Mouse (Mus musculus): Measurements from ENCODE around the gene Olfr547. TPM values are rescaled to one million over a fixed set of nuclear protein-coding genes. Genes with fewer than 3 reads are reported as not detected.

Gene Olfr547
- total RNA-seq, 1 experiment: not detected

- Histone ChIP-seq H3K4me1 (ENCODE audit: control insufficient read depth in 2 of 2, insufficient read depth in 2 of 2, low read length in 2 of 2, poor library complexity in 1 of 2) (peaks cover 0 to 3% of the 10 kb centered on the region in 2 experiments; a peak in 1 of 4 replicates), H3K4me3 (ENCODE audit: insufficient read depth in 1 of 2, low read depth in 1 of 2, low read length in 2 of 2, poor library complexity in 1 of 2, severe bottlenecking in 1 of 2) (no peak overlapping the region), H3K9ac (ENCODE audit: insufficient read depth, low read depth, low read length, poor library complexity, severe bottlenecking) (no peak overlapping the region), H3K9me3 (ENCODE audit: control insufficient read depth, insufficient read depth, low read depth, low read length) (no peaks in the 10 kb centered on the region), H3K36me3 (ENCODE audit: control insufficient read depth, insufficient read depth, low read length, poor library complexity, severe bottlenecking) (no peaks in the 10 kb centered on the region), H3K27ac (ENCODE audit: insufficient read depth, low read depth, low read length, poor library complexity, severe bottlenecking) (no peak overlapping the region)
- TF ChIP-seq HCFC1 (IDR thresholded peaks at IDR 0.05; ENCODE audit: borderline replicate concordance, insufficient read depth, low read length) (no peak), ZC3H11A (IDR thresholded peaks at IDR 0.05; ENCODE audit: borderline replicate concordance, low read depth, low read length) (no peak)
- in situ Hi-C loops (cut with MboI; ENCODE audit: low sequenced_read_pairs in 2 of 2, unreplicated experiment in 2 of 2): loop anchor here (10.0 to 25.0 kb wide), 3 partner anchors 403 to 603 kb away; partner anchors contain the start of genes Olfr571 (in 2 of the 2) and Olfr572 (in 1 of the 2)
- no peak for DNase-seq (ENCODE audit: low read depth, low spot score)
Measured at GRCm38 (mm10) chr7:102509726-102510125, 24.8 kb upstream of the Olfr547 start.

- Histone ChIP-seq H3K27ac (ENCODE audit: insufficient read depth, low read depth, low read length, poor library complexity, severe bottlenecking) (no peak overlapping the region), H3K36me3 (ENCODE audit: control insufficient read depth, insufficient read depth, low read length, poor library complexity, severe bottlenecking) (no peaks in the 10 kb centered on the region), H3K9ac (ENCODE audit: insufficient read depth, low read depth, low read length, poor library complexity, severe bottlenecking) (no peak overlapping the region), H3K4me1 (ENCODE audit: control insufficient read depth in 2 of 2, insufficient read depth in 2 of 2, low read length in 2 of 2, poor library complexity in 1 of 2) (peaks cover 0 to 3% of the 10 kb centered on the region in 2 experiments; a peak in 1 of 4 replicates), H3K9me3 (ENCODE audit: control insufficient read depth, insufficient read depth, low read depth, low read length) (no peaks in the 10 kb centered on the region), H3K4me3 (ENCODE audit: insufficient read depth in 1 of 2, low read depth in 1 of 2, low read length in 2 of 2, poor library complexity in 1 of 2, severe bottlenecking in 1 of 2) (no peak overlapping the region)
- DNase-seq (ENCODE audit: low read depth, low spot score): no peak
- TF ChIP-seq HCFC1 (IDR thresholded peaks at IDR 0.05; ENCODE audit: borderline replicate concordance, insufficient read depth, low read length) (no peak), CHD2 (IDR thresholded peaks at IDR 0.05; ENCODE audit: low read depth, low read length) (no peak), MAFK (IDR thresholded peaks at IDR 0.05; ENCODE audit: insufficient read depth, low read depth, low read length) (no peak), ZNF384 (IDR thresholded peaks at IDR 0.05; ENCODE audit: low read depth, low read length) (no peak), ZC3H11A (IDR thresholded peaks at IDR 0.05; ENCODE audit: borderline replicate concordance, low read depth, low read length) (no peak)
- in situ Hi-C loops (cut with MboI; ENCODE audit: low sequenced_read_pairs in 2 of 2, unreplicated experiment in 2 of 2): loop anchor here (25.0 kb wide), 2 partner anchors 400 to 600 kb away; partner anchors contain the start of genes Olfr571 (in 1 of the 2) and Olfr572 (in 1 of the 2)
Measured at GRCm38 (mm10) chr7:102511927-102512326, 22.6 kb upstream of the Olfr547 start.

- Histone ChIP-seq H3K4me3 (ENCODE audit: insufficient read depth in 1 of 2, low read depth in 1 of 2, low read length in 2 of 2, poor library complexity in 1 of 2, severe bottlenecking in 1 of 2) (peak overlapping the region; percentile 65 to 71), H3K9me3 (ENCODE audit: control insufficient read depth, insufficient read depth, low read depth, low read length) (no peaks in the 10 kb centered on the region), H3K4me1 (ENCODE audit: control insufficient read depth in 2 of 2, insufficient read depth in 2 of 2, low read length in 2 of 2, poor library complexity in 1 of 2) (peaks cover 0 to 3% of the 10 kb centered on the region in 2 experiments; a peak in 1 of 4 replicates), H3K36me3 (ENCODE audit: control insufficient read depth, insufficient read depth, low read length, poor library complexity, severe bottlenecking) (no peaks in the 10 kb centered on the region), H3K9ac (ENCODE audit: insufficient read depth, low read depth, low read length, poor library complexity, severe bottlenecking) (peak overlapping the region; percentile 80), H3K27ac (ENCODE audit: insufficient read depth, low read depth, low read length, poor library complexity, severe bottlenecking) (no peak overlapping the region)
- TF ChIP-seq MAFK (IDR thresholded peaks at IDR 0.05; ENCODE audit: insufficient read depth, low read depth, low read length): no peak
- peak; percentile 41; the same call in 1 of the 2 replicates for TF ChIP-seq ZC3H11A (IDR thresholded peaks at IDR 0.05; ENCODE audit: borderline replicate concordance, low read depth, low read length)
- TF ChIP-seq HCFC1 (IDR thresholded peaks at IDR 0.05; ENCODE audit: borderline replicate concordance, insufficient read depth, low read length): no peak
- TF ChIP-seq CHD2 (IDR thresholded peaks at IDR 0.05; ENCODE audit: low read depth, low read length): no peak
- TF ChIP-seq ZNF384 (IDR thresholded peaks at IDR 0.05; ENCODE audit: low read depth, low read length): no peak
- peak; percentile 58 for DNase-seq (ENCODE audit: low read depth, low spot score)
- in situ Hi-C loops (cut with MboI; ENCODE audit: low sequenced_read_pairs in 2 of 2, unreplicated experiment in 2 of 2): loop anchor here (25.0 kb wide), 2 partner anchors 399 to 599 kb away; partner anchors contain the start of genes Olfr571 (in 1 of the 2) and Olfr572 (in 1 of the 2)
Measured at GRCm38 (mm10) chr7:102512814-102513435, 21.6 kb upstream of the Olfr547 start.

GRCm38 (mm10) chr7:102514144-102514543 is 20.4 kb upstream of the Olfr547 start:
- H3K9me3 ChIP-seq (ENCODE audit: control insufficient read depth, insufficient read depth, low read depth, low read length): no peaks in the 10 kb centered on the region
- in situ Hi-C loops (cut with MboI; ENCODE audit: low sequenced_read_pairs in 2 of 2, unreplicated experiment in 2 of 2): loop anchor here (25.0 kb wide), 2 partner anchors 398 to 598 kb away; partner anchors contain the start of genes Olfr571 (in 1 of the 2) and Olfr572 (in 1 of the 2)
- H3K4me1 ChIP-seq (ENCODE audit: control insufficient read depth in 2 of 2, insufficient read depth in 2 of 2, low read length in 2 of 2, poor library complexity in 1 of 2): peaks cover 0 to 3% of the 10 kb centered on the region in 2 experiments; a peak in 1 of 4 replicates
- no peaks in the 10 kb centered on the region for H3K36me3 ChIP-seq (ENCODE audit: control insufficient read depth, insufficient read depth, low read length, poor library complexity, severe bottlenecking)
- no peak overlapping the region for H3K27ac ChIP-seq (ENCODE audit: insufficient read depth, low read depth, low read length, poor library complexity, severe bottlenecking)
- H3K4me3 ChIP-seq (ENCODE audit: insufficient read depth in 1 of 2, low read depth in 1 of 2, low read length in 2 of 2, poor library complexity in 1 of 2, severe bottlenecking in 1 of 2): no peak overlapping the region
- no peak for TF ChIP-seq MAFK (IDR thresholded peaks at IDR 0.05; ENCODE audit: insufficient read depth, low read depth, low read length)
- TF ChIP-seq ZNF384 (IDR thresholded peaks at IDR 0.05; ENCODE audit: low read depth, low read length): no peak
- no peak for TF ChIP-seq HCFC1 (IDR thresholded peaks at IDR 0.05; ENCODE audit: borderline replicate concordance, insufficient read depth, low read length)
- no peak for TF ChIP-seq CHD2 (IDR thresholded peaks at IDR 0.05; ENCODE audit: low read depth, low read length)
- no peak for TF ChIP-seq ZC3H11A (IDR thresholded peaks at IDR 0.05; ENCODE audit: borderline replicate concordance, low read depth, low read length)
- DNase-seq (ENCODE audit: low read depth, low spot score): no peak
- no peak overlapping the region for H3K9ac ChIP-seq (ENCODE audit: insufficient read depth, low read depth, low read length, poor library complexity, severe bottlenecking)

Measured in ES-E14 (cell line).